Mouse (Mus musculus): ENCODE measurements at regions not wholly inside any gene's neighbourhood (a gene's known extent, or its start where the extent isn't known, plus 50 kb on each side); places are given as distances from the start of the nearest gene placed in this dataset.

GRCm38 (mm10) chr12:26756284-26756683, 287.3 kb downstream of the Cmpk2 start:
- H3K4me3 ChIP-seq (ENCODE audit: low read length) = no peak overlapping the region

GRCm38 (mm10) chr12:26754611-26755010, 285.6 kb downstream of the Cmpk2 start:
- ATAC-seq = no peak
- WGBS = 78% methylated on average over 2 of the region's 2 CpGs
- no peaks in the 10 kb centered on the region for H3K4me1 ChIP-seq (ENCODE audit: control insufficient read depth, insufficient read depth, low read length)
- no peaks in the 10 kb centered on the region for H3K9me3 ChIP-seq (ENCODE audit: control insufficient read depth, low read length)
- H3K9ac ChIP-seq (ENCODE audit: low read depth, low read length) = no peak overlapping the region
- no peak overlapping the region for H3K4me2 ChIP-seq (ENCODE audit: low read depth, low read length)
- H3K27me3 ChIP-seq (replicated peaks; ENCODE audit: control insufficient read depth, insufficient read depth, low read length) = no peaks in the 10 kb centered on the region
- no peak overlapping the region for H3K27ac ChIP-seq (ENCODE audit: low read length)
- H3K36me3 ChIP-seq (ENCODE audit: control insufficient read depth, insufficient read depth, low read length) = no peaks in the 10 kb centered on the region
- H3K4me3 ChIP-seq (ENCODE audit: low read length) = no peak overlapping the region

More at GRCm38 (mm10) chr12:26756284-26756683, 287.3 kb downstream of the Cmpk2 start:
- Histone ChIP-seq H3K9me3 (ENCODE audit: control insufficient read depth, low read length) (no peaks in the 10 kb centered on the region), H3K27me3 (replicated peaks; ENCODE audit: control insufficient read depth, insufficient read depth, low read length) (no peaks in the 10 kb centered on the region), H3K9ac (ENCODE audit: low read depth, low read length) (no peak overlapping the region), H3K4me1 (ENCODE audit: control insufficient read depth, insufficient read depth, low read length) (no peaks in the 10 kb centered on the region), H3K36me3 (ENCODE audit: control insufficient read depth, insufficient read depth, low read length) (no peaks in the 10 kb centered on the region), H3K27ac (ENCODE audit: low read length) (no peak overlapping the region), H3K4me2 (ENCODE audit: low read depth, low read length) (no peak overlapping the region)
- 30% methylated on average over 2 of the region's 2 CpGs for WGBS
- ATAC-seq = no peak

DNA sequence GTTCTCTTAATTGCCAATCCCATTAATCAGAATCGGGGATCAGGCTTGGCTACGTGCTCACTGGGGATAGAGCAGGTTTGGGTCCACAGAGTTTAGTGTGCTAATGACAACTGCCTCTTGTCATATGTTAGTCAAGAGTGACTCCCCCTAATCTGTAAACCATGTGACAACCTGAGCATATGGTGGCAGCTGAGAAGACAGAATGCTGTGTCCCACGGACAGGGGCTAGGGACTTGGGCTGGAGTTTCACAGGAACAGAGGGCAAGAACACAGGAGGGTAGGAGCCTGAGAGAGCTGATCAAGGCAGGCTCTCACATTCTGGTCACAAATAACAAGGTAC, 265.5 kb downstream of the Cmpk2 start:
- no peak overlapping the region for H3K4me2 ChIP-seq (ENCODE audit: low read depth, low read length)
- H3K36me3 ChIP-seq (ENCODE audit: control insufficient read depth, insufficient read depth, low read length) = no peaks in the 10 kb centered on the region
- no peak overlapping the region for H3K4me3 ChIP-seq (ENCODE audit: low read length)
- no peaks in the 10 kb centered on the region for H3K9me3 ChIP-seq (ENCODE audit: control insufficient read depth, low read length)
- H3K27ac ChIP-seq (ENCODE audit: low read length) = no peak overlapping the region
- no peak overlapping the region for H3K9ac ChIP-seq (ENCODE audit: low read depth, low read length)
- peaks cover 2% of the 10 kb centered on the region; the same call in 1 of the 2 replicates for H3K4me1 ChIP-seq (ENCODE audit: control insufficient read depth, insufficient read depth, low read length)
- H3K27me3 ChIP-seq (replicated peaks; ENCODE audit: control insufficient read depth, insufficient read depth, low read length) = no peaks in the 10 kb centered on the region
- ATAC-seq = peak; percentile 56
- 36% methylated on average over 3 of the region's 3 CpGs for WGBS

DNA sequence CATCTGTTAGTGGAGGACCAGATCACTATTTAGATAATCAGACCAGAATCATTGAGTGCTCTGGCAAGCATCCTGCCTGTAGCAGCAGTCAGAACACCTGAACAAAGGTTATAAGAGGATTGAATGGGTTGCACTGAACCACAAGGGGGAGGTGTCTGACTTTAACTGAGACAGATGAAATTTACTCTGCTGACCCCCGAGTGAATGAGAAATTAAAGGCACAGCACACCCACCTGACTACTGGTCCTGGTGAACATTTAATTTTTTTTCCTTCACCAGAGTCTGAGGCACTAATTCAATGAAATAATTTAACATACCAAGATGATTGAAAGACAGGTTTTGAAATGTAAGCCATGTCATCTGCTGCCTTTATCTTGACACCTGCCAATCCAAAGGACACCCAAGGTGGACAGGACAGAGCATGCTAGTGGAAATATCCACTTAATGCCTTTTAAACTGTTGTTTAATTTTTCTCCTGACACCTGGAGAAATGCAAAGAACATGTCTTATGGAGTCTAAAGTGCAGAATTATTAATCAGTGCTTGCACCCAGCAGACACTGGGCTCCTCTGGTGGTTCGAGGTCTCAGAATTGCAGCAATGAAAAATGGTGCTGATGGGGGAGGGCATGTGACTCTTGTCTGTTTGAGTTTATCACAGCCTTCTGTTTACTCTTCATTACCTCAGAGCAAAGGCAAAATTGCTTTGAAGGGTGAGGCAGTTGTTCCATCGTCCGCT, 265.0 kb downstream of the Cmpk2 start:
- ATAC-seq = peak; percentile 71

DNA sequence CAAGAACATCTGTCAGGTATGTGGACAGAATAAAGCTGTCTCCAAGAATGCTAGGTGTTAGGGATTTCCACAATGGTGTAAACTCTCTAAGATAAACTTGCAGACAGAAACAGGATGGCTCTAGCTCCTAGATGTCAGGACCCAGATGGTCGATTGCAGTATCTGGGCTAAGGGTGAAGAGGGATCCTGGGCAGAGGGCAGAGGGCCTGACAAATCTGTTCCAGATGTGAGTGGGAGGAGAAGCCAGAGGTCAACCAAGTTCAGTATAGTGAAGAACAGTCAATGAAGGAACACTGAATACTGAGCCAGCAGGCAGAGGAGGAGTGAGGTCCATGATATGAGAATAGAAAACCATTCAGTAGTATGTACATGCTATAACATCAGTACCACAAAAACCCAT, 254.4 kb downstream of the Cmpk2 start:
- no peaks in the 10 kb centered on the region for H3K9me3 ChIP-seq (ENCODE audit: control insufficient read depth, low read length)
- no peaks in the 10 kb centered on the region for H3K27me3 ChIP-seq (replicated peaks; ENCODE audit: control insufficient read depth, insufficient read depth, low read length)
- no peak for ATAC-seq

More for the DNA sequence above, 265.0 kb downstream of the Cmpk2 start:
- H3K9me3 ChIP-seq (ENCODE audit: control insufficient read depth, low read length) = no peaks in the 10 kb centered on the region
- H3K4me1 ChIP-seq (ENCODE audit: control insufficient read depth, insufficient read depth, low read length) = peaks cover 2% of the 10 kb centered on the region; the same call in 1 of the 2 replicates
- no peak overlapping the region for H3K4me2 ChIP-seq (ENCODE audit: low read depth, low read length)
- no peak overlapping the region for H3K9ac ChIP-seq (ENCODE audit: low read depth, low read length)
- H3K27me3 ChIP-seq (replicated peaks; ENCODE audit: control insufficient read depth, insufficient read depth, low read length) = no peaks in the 10 kb centered on the region
- H3K27ac ChIP-seq (ENCODE audit: low read length) = no peak overlapping the region
- no peaks in the 10 kb centered on the region for H3K36me3 ChIP-seq (ENCODE audit: control insufficient read depth, insufficient read depth, low read length)
- no peak overlapping the region for H3K4me3 ChIP-seq (ENCODE audit: low read length)
- 28% methylated on average over 4 of the region's 4 CpGs for WGBS

GRCm38 (mm10) chr12:26698838-26699237, 229.8 kb downstream of the Cmpk2 start:
- 81% methylated on average over 1 of the region's 1 CpGs for WGBS
- ATAC-seq = no peak

More for the DNA sequence above, 254.4 kb downstream of the Cmpk2 start:
- H3K9ac ChIP-seq (ENCODE audit: low read depth, low read length) = no peak overlapping the region
- no peak overlapping the region for H3K4me3 ChIP-seq (ENCODE audit: low read length)
- H3K27ac ChIP-seq (ENCODE audit: low read length) = no peak overlapping the region
- H3K36me3 ChIP-seq (ENCODE audit: control insufficient read depth, insufficient read depth, low read length) = no peaks in the 10 kb centered on the region
- no peaks in the 10 kb centered on the region for H3K4me1 ChIP-seq (ENCODE audit: control insufficient read depth, insufficient read depth, low read length)
- WGBS = 55% methylated on average over 1 of the region's 1 CpGs
- H3K4me2 ChIP-seq (ENCODE audit: low read depth, low read length) = no peak overlapping the region

GRCm38 (mm10) chr12:26688048-26688447, 219.0 kb downstream of the Cmpk2 start:
- Histone ChIP-seq H3K27ac (ENCODE audit: low read length) (no peak overlapping the region), H3K4me1 (ENCODE audit: control insufficient read depth, insufficient read depth, low read length) (no peaks in the 10 kb centered on the region), H3K36me3 (ENCODE audit: control insufficient read depth, insufficient read depth, low read length) (no peaks in the 10 kb centered on the region), H3K27me3 (replicated peaks; ENCODE audit: control insufficient read depth, insufficient read depth, low read length) (no peaks in the 10 kb centered on the region), H3K9me3 (ENCODE audit: control insufficient read depth, low read length) (no peaks in the 10 kb centered on the region), H3K4me2 (ENCODE audit: low read depth, low read length) (no peak overlapping the region), H3K9ac (ENCODE audit: low read depth, low read length) (no peak overlapping the region), H3K4me3 (ENCODE audit: low read length) (no peak overlapping the region)
- 60% methylated on average over 4 of the region's 4 CpGs for WGBS
- ATAC-seq = no peak

More at GRCm38 (mm10) chr12:26698838-26699237, 229.8 kb downstream of the Cmpk2 start:
- no peaks in the 10 kb centered on the region for H3K27me3 ChIP-seq (replicated peaks; ENCODE audit: control insufficient read depth, insufficient read depth, low read length)
- H3K4me2 ChIP-seq (ENCODE audit: low read depth, low read length) = no peak overlapping the region
- H3K27ac ChIP-seq (ENCODE audit: low read length) = no peak overlapping the region
- H3K4me3 ChIP-seq (ENCODE audit: low read length) = no peak overlapping the region
- no peaks in the 10 kb centered on the region for H3K4me1 ChIP-seq (ENCODE audit: control insufficient read depth, insufficient read depth, low read length)
- H3K36me3 ChIP-seq (ENCODE audit: control insufficient read depth, insufficient read depth, low read length) = no peaks in the 10 kb centered on the region
- H3K9me3 ChIP-seq (ENCODE audit: control insufficient read depth, low read length) = no peaks in the 10 kb centered on the region
- H3K9ac ChIP-seq (ENCODE audit: low read depth, low read length) = no peak overlapping the region

DNA sequence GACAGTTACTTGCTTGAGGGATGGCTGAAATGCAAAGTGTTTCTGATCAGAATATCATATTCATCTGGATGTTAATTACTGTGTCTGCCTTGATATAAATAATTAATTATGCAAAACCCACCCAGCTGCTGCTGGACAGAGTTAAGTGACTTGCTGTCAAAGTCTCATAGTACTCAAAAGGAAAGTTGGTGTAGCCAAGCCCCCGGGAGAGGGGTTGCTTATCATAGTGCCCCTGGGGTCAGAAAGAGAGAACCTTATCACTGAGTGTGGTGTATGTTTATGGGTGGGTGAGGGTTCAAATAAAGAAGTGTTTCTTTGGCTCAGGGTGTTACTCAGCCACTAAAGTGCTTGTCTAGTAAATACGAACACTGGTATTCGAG, 211.6 kb downstream of the Cmpk2 start:
- H3K36me3 ChIP-seq (ENCODE audit: control insufficient read depth, insufficient read depth, low read length) = no peaks in the 10 kb centered on the region
- WGBS = 56% methylated on average over 3 of the region's 3 CpGs
- H3K9me3 ChIP-seq (ENCODE audit: control insufficient read depth, low read length) = no peaks in the 10 kb centered on the region
- H3K9ac ChIP-seq (ENCODE audit: low read depth, low read length) = no peak overlapping the region
- no peak overlapping the region for H3K27ac ChIP-seq (ENCODE audit: low read length)
- H3K27me3 ChIP-seq (replicated peaks; ENCODE audit: control insufficient read depth, insufficient read depth, low read length) = no peaks in the 10 kb centered on the region
- no peak for ATAC-seq
- no peak overlapping the region for H3K4me3 ChIP-seq (ENCODE audit: low read length)
- no peak overlapping the region for H3K4me2 ChIP-seq (ENCODE audit: low read depth, low read length)
- no peaks in the 10 kb centered on the region for H3K4me1 ChIP-seq (ENCODE audit: control insufficient read depth, insufficient read depth, low read length)

- no peaks in the 10 kb centered on the region for H3K27me3 ChIP-seq (replicated peaks; ENCODE audit: control insufficient read depth, insufficient read depth, low read length)
- H3K4me3 ChIP-seq (ENCODE audit: low read length) = no peak overlapping the region
- H3K27ac ChIP-seq (ENCODE audit: low read length) = no peak overlapping the region
- H3K9ac ChIP-seq (ENCODE audit: low read depth, low read length) = no peak overlapping the region
- 72% methylated on average over 9 of the region's 9 CpGs for WGBS
- no peaks in the 10 kb centered on the region for H3K9me3 ChIP-seq (ENCODE audit: control insufficient read depth, low read length)
- H3K36me3 ChIP-seq (ENCODE audit: control insufficient read depth, insufficient read depth, low read length) = no peaks in the 10 kb centered on the region
- no peak overlapping the region for H3K4me2 ChIP-seq (ENCODE audit: low read depth, low read length)
- no peak for ATAC-seq
- H3K4me1 ChIP-seq (ENCODE audit: control insufficient read depth, insufficient read depth, low read length) = no peaks in the 10 kb centered on the region
Observed at GRCm38 (mm10) chr12:26679887-26680567, 211.0 kb downstream of the Cmpk2 start.
